Mouse (Mus musculus): ENCODE data around the gene Cyp2w1.
"Not testable (repeated sequence)": the region's sequence is repeated elsewhere in the genome, so short reads cannot be mapped to it uniquely, and the experiment has no call there.

The Cyp2w1 gene

DNA sequence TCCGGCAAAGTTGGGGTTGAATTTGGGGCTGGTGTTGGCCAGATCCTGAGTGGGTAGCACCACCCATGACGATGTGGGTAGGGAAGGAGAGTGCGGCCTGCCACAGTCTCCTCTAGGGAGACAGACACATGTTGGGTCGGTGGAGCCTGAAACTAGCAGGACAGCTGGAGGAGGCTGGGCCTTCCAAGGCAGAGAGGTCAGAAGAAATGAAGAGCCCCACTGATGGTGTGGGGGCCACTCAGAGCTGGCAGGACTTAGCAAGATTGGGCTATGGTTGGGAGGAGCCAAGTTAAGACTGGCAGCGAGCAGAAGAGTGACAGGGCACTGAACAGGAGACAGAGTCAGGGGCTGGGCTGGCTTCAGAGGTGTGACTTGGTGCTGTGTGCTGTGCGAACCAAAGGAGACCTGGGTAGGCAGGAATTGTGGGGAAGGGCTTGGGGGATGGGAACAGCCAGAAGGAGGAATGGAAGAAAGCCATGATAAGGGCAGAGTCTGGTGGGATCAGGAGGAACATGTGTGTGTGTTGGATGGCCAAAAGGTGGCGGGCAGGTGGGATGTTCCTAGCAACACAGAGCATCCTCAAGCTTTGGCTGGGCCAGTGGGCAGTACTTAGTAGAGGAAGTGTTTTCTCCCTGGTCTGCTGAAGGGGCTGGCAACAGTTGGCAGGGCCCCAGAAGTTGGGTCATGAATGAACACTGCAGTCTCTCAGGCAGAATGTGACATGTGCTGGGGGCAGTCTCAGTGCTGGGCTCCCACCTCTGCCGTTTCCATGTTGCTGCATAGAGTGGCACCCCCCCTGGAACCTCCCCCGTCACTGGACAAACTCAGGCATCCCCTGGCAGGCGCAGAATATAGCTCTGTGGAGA lies 35.1 kb downstream of the Cyp2w1 start:
- peak; percentile 73 for DNase-seq

DNA sequence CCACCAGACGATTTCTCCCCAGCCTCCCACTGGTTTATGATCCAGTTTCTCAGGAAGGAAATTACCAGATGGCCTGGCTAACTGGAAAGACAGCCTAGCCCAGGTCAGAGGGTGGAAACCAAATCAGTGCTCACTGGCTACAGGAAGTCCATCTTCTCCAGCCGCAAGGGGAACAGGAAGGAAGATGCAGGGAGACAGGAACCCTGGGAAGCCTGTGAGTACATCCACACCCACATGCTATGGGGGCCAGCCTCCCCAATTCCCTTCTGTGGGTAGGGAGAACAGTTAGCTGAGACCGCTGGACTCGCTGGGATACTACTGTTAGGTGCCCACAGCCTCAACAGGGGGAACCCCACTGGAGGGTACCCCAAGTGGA lies 35.8 kb downstream of the Cyp2w1 start:
- peak; percentile 77 for DNase-seq

DNA sequence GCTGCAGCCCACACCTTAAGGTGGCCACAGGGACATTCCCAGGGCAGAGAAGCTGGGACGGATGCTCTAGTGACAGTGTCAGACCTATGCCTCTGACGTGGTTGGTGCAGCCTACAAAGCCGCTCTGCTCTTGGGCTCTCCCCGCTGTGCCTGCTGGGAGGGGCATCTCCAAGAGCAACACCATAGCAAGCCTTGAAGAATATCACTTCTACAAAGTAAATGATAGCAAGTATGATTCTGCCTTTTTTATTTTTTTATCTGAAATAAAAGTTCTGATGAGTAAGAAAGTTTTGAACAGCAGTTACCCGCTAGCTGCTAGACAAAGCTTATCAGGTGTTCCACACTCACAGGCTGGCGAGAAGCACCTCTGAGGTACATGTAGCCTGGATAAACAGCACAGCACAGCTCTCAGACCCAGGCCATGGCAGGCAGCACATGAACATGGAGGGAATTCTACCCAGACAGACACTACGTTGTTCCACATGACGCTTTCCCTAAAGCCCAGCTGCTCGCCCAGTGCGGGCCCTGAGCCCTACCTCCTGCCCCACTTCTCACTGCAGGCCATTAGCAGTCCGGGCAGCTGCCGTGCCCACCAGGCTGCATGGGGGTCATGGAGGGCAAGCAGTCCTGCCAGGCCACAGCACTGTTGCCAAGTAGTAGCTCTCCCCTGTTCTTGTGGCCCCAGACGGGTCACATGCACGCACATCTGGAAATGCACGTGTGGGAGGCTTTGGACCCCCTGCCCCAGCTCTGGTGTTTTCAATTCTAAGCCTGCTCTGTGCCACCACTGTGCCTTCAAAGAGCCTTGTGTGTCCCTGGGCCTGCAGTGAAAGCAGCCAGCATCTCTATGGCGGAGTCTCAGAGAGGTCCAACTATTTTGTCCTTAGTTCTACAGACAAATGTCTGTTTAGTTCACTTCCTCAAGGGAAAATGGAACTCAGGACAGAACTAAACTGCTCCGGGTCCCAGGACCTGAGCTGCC lies 36.6 kb downstream of the Cyp2w1 start:
- no peak for DNase-seq

- DNase-seq, result peak; percentile 92
Measured at GRCm38 (mm10) chr5:139389676-139390061, 37.3 kb downstream of the Cyp2w1 start.

- DNase-seq, result not testable (repeated sequence)
Measured at GRCm38 (mm10) chr5:139390324-139391119, 38.1 kb downstream of the Cyp2w1 start.

GRCm38 (mm10) chr5:139391309-139391990 lies 39.0 kb downstream of the Cyp2w1 start:
- peak; percentile 51 for DNase-seq

- DNase-seq, result no peak
Measured at GRCm38 (mm10) chr5:139392219-139393196, 40.1 kb downstream of the Cyp2w1 start.

- no peak for DNase-seq
Measured at GRCm38 (mm10) chr5:139393197-139393588, 40.8 kb downstream of the Cyp2w1 start.

- DNase-seq, result no peak
Measured at GRCm38 (mm10) chr5:139394399-139394798, 42.0 kb downstream of the Cyp2w1 start.

DNA sequence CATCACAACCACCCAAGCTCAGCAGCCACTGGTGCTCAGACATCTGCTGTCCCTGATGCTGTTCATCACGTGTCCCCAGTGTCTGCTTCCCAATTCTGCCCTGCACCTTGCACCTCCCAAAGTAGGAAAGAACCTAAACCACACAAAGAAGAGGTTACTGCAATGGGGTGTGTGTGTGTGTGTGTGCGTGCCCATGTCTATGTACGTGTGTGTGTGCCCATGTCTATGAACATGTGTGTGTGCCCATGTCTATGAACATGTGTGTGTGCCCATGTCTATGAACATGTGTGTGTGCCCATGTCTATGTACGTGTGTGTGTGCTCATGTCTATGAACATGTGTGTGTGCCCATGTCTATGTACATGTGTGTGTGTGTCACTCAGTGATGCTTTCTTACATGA lies 43.1 kb downstream of the Cyp2w1 start:
- DNase-seq, result no peak

- no peak for DNase-seq
Measured at GRCm38 (mm10) chr5:139397359-139397916, 45.0 kb downstream of the Cyp2w1 start.

DNA sequence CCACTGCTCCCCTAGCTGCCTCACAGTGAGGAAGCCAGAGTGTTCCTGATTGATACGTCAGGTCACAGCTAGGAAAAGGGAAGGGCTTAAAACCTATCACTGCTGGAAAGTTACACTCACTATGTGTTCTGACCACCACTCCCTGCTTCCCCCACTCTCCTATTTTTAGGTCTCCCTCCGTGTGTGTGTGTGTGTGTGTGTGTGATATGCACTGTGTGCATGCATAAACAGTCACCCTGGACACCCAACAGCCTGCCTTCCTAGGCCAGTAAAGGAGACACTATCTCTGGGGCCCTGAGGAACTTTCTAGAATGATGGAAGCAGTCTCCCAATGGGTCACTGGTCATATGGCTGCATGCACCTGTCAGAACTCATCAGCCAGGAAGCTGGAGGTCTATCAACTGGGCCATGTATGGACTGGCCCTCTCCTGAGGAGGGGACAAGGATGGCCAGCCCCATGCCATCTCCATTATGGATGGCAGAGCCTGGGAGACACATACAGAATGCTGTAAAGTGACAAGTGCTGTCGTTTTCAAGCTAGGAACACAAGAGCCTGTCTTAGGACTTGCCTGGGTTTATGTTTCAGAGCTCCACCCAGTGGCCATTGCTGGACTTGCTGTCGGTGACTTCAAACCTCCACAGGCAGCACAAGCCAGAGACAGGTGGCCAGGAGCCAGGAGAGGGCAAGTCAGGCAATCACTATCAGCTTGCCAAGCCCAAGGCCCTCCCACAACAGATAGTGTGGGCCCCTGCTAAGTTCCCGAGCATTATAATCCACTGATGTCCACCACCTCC lies 45.7 kb downstream of the Cyp2w1 start:
- DNase-seq, result peak; percentile 98

DNA sequence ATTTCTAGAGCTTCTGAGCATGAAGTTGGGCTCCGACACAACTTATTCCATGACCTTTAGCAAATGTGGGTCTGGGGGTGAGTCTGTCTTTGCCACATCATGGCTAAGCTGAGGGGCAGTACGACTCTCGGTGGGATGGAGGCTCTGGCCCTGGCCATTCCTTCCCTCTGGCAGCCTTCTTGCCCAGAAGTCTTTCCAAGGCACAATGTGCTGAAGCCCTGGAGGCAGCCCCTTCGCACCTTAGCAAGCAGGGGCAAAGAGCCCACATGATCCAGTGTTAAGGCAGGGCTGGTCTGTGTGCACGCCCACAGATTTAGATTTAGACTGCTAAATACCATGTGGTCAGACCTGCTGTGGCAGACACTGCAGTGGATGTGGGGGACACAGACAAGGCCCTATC lies 46.4 kb downstream of the Cyp2w1 start:
- DNase-seq, result no peak

DNA sequence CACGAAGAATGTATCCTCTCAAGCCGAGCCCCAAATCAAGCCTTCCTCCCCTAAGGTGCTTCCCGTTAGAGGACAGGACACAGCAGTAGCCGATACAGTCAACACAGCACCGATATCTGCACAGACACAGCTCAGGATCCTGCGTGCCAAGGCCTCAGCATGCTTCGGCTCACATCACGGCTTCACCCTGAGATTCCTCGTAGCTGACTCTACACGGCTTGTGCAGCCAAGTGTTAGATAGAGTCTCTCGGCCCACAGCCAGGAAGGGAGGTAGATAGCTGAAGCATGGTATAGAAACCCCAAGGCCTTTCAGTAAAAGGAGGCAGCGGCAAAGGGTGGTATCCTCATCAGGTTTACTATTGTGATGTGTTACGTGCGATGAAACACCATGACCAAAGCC lies 47.6 kb downstream of the Cyp2w1 start:
- peak; percentile 43 for DNase-seq

DNA sequence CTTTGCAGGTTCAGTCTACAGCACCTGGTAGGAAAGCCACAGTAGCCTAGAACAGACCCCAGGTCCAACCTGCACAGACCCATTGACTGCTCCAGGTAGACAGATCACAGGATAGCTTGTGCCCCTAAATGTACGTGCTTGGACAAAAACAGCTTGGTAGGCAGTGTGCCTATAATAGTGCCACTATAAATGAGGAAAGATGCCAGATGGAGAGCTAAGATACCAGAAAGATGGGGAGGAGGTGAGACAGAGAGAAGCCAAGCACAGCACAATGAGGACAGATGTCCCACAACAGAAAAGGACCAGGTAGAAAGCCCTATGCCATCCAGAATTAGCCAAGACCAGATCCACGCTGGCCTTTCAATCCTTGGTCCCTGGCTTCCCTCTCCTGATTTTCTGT lies 49.7 kb downstream of the Cyp2w1 start:
- DNase-seq, result no peak

- no peak for DNase-seq
Measured at GRCm38 (mm10) chr5:139403692-139404260, 51.4 kb downstream of the Cyp2w1 start.

DNA sequence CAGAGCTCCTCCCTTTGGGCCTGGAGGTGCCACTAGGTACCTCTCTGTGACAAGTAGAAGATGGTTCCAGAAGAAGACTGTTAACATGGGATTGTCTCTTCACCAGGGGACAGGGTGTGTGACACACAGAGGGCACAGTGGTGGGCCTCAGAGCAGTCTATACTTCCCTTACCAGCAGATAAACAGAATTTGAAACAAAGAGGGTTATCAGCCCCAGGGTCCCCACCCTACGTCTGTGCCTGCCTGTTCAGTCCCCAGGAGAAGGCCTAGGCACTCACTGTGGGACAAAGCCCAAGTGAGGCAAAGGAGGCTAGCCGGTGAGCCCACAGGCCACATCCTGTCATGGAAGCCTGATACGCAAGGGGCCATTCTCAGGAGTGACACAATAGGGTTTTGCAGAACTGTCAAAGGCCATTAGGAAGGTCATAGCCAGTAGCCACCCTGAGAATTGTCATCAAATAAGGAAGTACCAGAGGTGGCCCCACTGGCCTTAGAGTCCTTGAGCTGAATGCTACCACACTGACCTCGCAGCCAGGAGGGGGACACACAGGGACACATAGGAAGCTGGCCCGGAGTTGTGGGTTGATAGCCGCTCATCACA lies 52.5 kb downstream of the Cyp2w1 start, which contains the start of gene C130050O18Rik:
Gene C130050O18Rik, plus strand, starts transcription at position 480 of the 601 bp plus-strand sequence.
- peak; percentile 72 for DNase-seq

DNA sequence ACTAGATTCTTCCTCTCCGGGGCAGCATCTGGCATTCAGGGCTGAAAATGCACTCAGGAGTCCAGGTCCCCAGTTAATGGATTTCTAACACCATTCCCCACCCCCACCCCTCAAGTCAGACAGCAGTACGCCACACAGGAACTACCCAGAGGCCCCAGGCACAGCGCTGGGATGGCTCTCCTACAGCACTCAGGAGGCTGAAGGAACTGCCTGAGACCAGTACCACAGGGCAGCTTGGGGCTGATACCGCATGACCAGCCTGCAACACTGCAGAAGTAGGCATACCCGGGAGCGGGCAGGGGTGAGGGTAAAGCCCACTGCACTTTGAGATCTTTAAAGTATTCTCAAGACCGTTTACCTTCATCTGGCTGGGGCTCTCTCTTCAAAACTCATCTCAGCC lies 53.1 kb downstream of the Cyp2w1 start:
- no peak for DNase-seq

GRCm38 (mm10) chr5:139405953-139406352 lies 53.5 kb downstream of the Cyp2w1 start:
- DNase-seq, result peak; percentile 54

Measured in lung, postnatal 36 days (tissue).